Mouse (Mus musculus) ZHBTc4 (cell line): Measurements from ENCODE around the gene Orm2.

ENCODE experiments used
- DNase-seq: peaks from one replicate; pipeline ENCODE4 v3.0.0-alpha.2; 2011; ENCODE audit warnings: low read depth, low spot score

Orm2 gene

DNA sequence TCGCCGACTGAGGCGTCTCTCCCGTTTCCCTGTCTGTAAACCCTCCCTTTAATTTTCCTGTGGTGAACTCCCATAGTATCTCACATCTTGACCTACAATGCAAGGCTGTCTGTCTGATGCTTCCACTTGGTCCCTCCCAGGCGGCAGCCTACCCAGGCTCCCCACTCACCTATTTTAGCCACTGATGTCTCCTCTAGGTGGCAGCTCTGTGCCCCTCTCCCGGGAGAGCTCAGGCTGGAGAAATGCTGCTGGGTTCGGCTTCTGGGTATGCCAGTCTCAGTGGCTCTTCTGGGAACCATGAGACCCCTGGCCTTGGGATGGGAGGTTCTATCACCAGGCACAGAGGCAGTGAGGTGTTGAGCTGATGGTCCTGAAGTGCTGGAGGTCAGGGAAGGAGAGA, 15.2 kb downstream of the Orm2 start:
- DNase-seq, result no peak

DNA sequence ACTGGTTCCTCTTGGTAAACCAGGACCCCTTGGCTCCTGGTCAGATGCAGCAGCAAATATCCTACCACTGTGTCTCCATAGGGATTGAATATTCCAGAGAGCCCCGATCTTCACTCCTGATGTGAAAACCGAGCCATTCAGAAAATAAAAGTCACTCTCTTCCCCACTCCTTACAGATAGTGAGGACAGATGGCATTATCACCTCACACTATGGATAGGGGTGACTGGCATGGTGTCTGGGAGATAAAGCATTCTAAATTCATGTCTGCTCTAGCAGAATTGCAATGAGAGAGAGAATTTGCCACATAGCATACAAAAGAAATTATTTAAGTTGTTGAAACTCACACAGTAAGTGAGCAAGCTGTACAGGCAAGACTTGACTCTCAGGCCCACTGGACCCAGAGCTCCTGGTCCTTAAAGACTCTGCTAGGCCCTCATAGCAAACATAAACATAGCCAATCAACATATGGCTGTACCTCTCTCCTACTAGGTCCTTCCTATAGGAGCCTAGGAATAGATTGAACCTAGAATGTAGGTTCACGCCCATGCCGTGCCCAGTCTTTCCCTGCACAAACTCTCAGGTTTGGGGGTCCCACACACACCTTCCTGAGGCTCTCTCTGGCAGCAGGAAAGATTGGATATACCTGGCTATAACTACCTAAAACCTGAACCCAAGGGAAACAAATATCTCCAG, 20.6 kb downstream of the Orm2 start:
- no peak for DNase-seq

- no peak for DNase-seq
Observed at GRCm38 (mm10) chr4:63383474-63383873, 21.2 kb downstream of the Orm2 start.

DNA sequence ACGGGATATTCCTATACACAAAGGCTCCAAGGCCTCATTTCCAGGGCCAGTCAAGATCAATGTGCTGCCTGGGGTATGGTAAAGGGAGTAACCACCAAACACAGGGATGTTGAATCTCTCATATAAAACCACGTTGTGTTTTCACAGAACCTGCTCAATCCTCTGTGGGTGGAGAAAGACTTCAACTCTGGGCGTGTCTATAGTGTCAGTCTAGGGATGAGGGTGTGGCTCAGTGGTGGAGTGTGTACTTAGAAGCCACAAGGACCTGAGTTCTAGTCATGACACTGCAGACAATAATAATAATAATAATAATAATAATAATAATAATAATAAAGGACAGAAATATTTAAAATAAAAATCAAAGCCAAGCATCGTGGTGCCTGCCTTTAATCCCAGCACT, 22.0 kb downstream of the Orm2 start:
- DNase-seq, result no peak

DNA sequence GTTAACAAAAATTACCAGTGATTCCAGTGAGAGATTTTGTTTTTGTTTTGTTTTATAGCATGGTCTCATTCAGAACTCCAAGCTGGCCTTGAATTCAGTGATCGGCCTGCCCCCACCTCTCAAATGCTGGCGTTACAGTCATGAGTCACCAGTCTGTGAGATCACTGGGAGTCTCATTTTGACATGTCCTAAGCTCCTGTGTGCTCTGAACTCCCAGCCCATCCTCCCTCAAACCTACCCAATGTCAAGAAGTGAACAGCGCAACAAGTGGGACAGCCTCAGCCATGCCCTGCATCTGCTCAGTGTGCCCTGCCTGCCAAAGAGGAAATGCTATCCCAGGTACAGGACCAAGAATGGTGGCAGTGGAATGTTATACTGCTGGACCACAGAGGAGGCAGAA, 23.0 kb downstream of the Orm2 start:
- DNase-seq, result no peak

DNA sequence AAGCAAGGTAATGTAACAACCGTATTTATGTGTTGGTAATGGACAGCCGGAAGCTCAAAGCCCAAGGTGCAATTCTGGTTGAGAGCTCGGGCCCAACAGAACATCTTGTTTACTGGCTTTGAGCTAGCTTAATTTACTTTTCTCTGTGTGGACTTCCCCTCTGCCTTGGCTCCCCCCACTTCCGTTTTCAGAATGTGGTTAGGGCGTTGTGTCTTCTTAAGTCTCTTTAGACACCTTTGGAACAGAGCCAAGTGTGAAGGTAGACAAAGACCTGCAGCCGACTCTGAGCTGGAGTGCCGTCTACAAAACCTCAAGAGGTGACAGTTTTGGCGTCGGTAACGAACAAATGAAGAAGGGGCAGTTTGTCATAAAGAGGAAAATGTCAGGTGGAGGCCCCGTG, 23.5 kb downstream of the Orm2 start:
- DNase-seq, result peak; percentile 11

GRCm38 (mm10) chr4:63388029-63388428, 25.8 kb downstream of the Orm2 start:
- DNase-seq, result no peak

DNA sequence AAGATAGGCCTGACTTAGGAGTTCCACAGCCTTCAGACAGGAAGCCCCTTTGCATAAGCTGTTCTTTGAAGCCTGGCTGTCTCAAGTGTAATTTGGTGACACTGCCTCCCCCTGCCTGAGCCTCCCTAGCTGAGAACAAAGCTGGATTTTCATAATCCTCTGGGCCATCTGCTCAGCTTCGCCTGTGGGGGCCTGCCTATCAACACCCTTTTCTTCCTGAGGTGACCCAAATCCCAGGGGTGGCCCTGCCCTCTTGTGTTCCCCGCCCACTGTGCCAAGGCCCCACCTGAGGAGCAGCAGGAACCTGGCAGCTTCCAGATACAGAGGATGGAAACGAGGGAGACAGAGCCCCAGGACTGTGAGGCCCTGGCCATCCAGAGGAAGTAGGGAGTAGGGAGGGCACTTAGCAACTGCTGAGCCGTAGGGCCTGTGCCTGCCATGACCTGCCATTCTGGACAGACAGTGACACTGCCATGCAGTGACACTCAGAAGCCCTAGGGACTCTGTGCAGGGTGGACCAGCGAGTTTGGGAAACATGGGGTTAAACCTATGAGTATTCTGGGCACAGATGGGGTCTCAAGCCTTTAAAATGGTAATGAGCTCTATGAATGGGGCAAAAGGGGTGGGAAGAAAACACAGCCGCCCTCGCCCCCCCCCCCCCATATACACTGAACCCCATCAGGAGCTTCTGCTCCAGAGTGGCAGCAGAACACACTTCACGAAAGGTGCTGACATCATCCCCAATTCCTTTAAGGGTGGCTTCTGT, 27.1 kb downstream of the Orm2 start:
- no peak for DNase-seq

GRCm38 (mm10) chr4:63389887-63390528, 27.8 kb downstream of the Orm2 start:
- DNase-seq, result no peak

- no peak for DNase-seq
Observed at GRCm38 (mm10) chr4:63391322-63391721, 29.1 kb downstream of the Orm2 start.

- DNase-seq, result no peak
Observed at GRCm38 (mm10) chr4:63397981-63398537, 35.8 kb downstream of the Orm2 start.

DNA sequence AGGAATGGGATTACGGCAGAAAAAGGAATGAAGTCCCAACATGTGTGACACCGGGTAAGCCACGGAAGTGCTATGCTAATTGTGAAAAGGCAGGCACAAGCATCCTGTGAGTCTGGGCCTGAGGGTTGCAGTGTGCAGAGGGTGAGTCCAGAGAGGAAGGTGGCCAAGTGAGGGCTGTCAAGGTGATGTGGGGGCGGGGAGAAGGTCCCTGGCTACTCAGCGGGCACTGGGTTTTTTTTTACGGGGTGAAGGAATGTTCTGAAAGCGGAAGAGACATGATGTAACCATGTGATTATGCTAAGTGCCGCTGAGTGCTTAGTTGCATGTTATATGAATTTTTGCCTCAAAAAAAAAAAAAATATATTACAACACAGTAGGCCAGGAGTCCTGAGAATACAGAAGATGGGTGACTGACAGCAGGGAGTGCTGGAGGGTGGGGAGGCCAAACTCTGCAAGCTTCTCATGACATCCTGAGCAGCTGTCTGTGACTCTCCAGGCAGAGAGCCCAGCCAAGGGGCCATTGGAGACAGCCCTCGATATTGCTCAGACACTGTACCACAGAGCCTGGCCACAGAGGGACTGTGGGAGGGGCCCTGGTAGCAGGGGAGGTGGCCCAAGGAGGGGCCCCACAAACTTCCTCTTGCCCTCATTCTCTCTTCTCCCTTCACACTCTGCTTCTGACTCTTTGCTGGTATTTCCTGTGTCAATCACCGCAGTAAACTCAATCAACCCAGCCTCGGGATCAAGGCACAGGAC, 36.8 kb downstream of the Orm2 start:
- no peak for DNase-seq

DNA sequence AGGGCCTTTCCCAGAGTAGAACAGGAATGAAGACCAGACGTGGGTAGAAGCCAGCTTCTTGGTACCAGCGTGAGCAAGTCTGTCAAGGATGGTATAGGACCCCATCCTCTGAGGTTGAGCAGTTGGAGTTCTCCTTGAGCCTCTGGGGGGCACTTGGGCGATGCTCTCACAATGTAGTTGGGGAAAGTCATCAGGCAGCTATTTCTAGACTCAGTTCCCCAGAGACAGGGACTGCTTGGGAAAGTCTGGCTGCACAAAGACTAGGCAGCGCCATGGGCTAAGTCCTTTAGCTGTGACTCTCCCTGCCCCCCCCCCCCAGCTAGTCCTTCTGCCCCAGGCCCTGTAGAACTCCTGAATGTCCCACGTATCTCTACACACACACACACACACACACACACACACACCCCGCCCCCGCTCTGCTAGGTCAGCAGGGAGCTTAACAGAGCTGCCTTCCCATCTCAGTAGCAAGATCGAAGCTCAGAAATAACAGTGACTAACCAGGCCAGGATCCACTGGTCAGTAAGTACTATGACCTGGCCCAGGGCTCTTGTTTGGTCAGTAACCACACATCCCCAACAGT, 37.5 kb downstream of the Orm2 start:
- no peak for DNase-seq

DNA sequence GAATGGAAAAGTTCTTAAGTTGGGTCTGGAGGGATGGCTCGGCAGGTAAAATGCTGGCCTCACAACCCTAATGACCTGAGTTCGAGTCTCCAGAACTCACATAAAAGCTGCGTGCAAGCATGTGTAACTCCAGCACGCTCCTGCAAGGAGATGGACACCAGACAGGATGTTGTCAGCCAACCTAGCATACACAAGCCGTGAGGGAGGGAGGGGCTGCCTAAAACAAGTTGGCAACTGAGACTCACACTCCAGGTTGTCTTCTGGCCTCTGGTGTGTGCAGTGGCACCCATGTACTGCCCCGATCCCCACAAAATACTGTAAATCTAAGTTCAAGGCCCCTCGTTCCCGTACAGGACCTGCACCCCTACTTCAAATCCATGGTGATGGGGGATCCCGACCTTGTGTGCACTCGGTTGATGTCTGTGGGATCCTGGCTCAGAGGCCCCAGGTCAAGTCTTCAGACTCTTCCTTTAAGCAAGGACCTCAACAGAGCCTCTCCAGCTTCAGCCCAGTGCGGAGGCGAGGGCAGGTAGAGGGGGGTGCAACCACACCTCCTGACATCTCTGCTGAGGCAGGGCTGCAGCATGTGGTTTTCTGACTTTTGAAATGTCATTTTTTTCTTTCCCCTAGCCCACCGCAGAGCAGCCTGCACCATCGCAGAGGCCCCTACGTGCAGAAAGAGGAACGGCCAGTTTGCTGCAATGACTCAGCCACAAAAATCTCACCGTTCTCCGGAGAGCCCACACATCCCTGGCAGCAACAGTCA, 38.5 kb downstream of the Orm2 start:
- DNase-seq, result no peak

DNA sequence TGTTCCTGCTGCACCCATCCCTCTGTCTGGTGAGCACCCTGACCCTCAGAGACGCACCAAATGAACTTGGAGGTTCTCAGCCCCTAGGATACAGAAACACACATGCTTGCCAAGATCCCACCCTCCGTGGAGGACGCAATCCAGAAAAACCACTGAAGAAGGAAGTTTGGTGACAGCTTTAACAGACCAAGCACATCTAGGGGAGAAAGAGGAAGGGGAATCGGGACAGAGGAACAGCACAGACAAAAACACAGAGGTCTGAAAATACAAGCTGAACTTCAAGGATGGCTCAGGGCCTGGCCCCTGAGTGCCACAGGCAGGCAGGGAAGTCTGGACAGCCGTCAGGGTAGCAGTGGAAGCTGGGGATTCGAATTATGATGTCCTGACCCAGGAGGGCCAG, 39.4 kb downstream of the Orm2 start:
- no peak for DNase-seq

- no peak for DNase-seq
Observed at GRCm38 (mm10) chr4:63402056-63402455, 39.8 kb downstream of the Orm2 start.

DNA sequence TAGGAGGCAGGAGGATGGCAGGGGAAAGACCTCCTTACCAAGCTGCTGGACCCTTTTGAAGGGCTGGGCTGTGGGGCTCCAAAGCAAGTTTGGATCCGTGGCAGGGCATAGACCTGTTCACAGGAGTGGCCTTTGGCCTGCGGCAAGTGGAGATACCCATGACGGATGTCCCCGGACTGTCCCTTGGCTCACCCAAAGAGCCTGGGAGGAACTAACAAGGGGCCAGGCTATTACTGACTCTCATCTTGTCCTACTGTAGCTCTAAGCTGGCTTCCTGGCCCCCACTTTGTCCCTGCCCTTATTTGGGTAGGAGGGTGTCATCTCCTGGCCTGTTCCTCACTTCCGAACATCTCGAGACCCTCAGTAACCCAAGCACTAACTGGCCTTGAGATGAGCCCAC, 40.3 kb downstream of the Orm2 start:
- DNase-seq, result no peak

GRCm38 (mm10) chr4:63403040-63403959, 41.1 kb downstream of the Orm2 start, which contains the start of gene Akna:
Gene Akna, minus strand, starts transcription at chr4:63403354.
- peak; percentile 52 for DNase-seq

GRCm38 (mm10) chr4:63404205-63404604, 42.0 kb downstream of the Orm2 start:
- no peak for DNase-seq
